Mouse (Mus musculus): ENCODE measurements at regions not wholly inside any gene's neighbourhood (a gene's known extent, or its start where the extent isn't known, plus 50 kb on each side); places are given as distances from the start of the nearest gene placed in this dataset.

DNA sequence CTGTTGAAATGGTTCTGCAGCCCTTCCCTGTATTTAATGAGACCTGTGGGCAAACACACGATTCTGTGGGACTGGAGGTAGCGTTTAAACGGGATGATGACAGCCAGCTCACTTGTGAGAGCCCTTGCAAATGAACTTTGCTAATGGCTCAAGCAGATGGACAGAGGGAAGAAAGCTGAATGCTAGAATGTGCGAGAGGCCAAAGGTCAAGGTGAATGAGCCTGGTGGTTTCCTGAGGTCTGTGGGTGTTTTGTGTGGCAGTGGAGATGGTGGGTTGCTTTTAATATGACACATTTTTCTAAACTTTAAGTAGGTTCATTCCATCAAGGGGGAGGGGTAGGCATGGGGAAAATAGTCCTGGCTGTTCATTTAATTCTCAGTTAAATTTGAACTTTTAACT is 113.7 kb upstream of the Cep162 start:
- no peak for TF ChIP-seq GATA1 (IDR thresholded peaks at IDR 0.05; ENCODE audit: borderline replicate concordance, low read length)
- TF ChIP-seq FLI1 (IDR thresholded peaks at IDR 0.05; ENCODE audit: low read length) = no peak
